Mouse (Mus musculus): ENCODE results near the gene Rsbn1l.
A peak's percentile ranks its signal among the peaks of the same experiment; 100 is the strongest.
"Not testable (repeated sequence)": the region's sequence is repeated elsewhere in the genome, so short reads cannot be mapped to it uniquely, and the experiment has no call there.

Rsbn1l gene

DNA sequence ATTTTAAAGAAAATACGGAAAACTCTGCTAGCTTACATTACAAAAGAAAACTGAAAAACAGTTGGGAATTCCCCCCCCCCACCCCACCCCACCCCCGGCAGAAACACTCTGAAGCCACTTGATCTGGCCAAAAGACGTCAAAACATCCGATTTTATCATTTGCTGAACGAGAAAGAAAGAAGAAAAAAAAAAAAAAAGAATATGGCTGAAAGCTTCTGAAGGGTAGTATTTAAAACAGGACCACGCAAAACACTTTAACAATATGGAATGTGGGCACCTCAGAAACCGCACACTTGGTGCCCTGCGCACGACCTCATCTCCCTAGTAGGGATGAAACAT is 5.7 kb downstream of the Rsbn1l start:
- no peak for DNase-seq (ENCODE audit: low spot score in 2 of 2)

DNA sequence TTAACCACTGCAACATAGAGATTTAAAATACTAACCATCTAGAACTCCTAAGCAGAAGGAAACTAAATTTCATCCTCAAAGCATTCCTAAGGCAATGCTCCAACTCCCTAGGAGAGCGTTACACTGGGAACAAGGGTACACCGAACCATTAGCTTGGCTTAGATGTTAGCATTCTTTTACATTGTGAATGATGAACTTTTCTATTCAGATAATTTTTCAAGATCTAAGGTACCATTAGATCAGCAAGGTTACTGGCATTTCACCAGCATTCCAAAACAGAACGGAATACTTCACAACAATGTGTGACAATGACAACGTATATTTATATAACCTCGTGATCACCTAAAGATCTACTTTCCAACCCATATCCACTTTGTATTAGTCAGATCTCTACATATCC is 6.1 kb downstream of the Rsbn1l start:
- DNase-seq (ENCODE audit: low spot score in 2 of 2): no peak

DNA sequence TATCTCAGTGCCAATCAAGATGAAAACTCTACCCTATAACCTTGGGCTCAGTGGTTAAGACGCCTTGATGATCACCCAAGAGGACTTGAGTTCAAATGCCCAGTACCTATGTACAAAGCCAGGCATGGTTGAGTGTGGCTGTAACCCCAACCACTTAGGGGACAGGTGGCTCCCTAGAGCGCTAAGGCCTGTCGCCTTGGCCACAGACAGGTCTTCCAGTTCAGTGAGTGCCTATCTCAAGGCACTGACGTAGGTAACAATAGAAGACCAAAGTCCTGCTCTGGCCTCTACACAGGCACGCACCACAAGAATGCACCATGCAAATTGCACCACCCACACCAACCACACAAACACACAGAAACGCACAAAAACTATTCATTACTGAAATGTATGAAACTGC is 9.3 kb downstream of the Rsbn1l start:
- DNase-seq (ENCODE audit: low spot score in 2 of 2): no peak

DNA sequence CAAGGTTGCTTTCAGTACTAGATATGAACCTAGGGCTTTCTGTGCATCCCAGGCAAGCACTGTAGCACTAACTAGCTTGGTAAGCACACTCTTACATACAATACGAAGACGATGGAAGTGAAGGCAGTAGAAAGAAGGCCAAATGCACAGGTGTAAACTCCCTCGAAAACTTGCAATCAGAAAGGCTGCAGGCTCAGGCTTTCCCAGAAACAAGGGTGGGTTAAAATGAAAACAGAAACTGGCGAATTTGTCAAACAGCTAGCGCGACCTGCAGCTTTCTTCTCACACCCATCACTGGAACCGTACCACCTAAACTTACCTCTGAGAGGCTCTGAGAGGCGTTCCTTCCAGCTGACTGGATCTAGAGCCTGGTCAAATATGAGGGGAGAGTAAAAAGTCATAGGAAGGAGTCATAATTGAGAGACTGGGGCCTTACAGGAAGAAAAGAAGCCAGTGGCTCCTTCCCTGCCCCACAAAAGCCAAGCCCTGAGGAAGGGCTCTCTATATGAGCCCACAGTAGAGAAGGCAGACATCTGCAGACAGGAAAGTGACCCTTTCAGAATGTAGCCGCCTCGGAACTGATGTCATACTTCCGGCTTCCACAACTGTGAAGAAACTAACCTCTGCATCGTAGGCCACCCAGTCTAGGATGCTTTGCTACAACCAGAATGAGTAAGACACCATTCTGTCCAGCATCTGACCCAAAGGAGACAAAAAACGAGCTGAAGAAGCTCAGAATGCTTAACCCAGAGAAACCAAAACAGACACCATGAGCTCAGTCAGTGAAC is 11.0 kb downstream of the Rsbn1l start:
- no peak for DNase-seq (ENCODE audit: low spot score in 2 of 2)

DNA sequence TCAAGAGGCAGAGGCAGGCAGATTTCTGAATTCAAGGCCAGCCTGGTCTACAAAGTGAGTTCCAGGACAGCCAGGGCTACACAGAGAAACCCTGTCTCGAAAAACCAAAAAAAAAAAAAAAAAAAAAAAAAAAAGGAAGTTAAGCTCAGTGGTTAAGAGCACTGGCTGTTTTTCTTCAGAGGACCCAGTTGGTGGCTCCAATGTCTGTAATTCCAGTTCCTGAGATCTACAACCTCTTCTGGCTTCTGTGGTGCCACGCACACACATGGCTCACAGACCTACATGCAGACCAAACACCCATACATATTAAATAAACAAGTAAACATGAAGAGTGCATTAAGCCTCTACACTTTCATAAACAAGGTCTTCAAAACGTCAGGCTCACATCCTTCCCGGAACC is 12.4 kb downstream of the Rsbn1l start:
- not testable (repeated sequence) for DNase-seq (ENCODE audit: low spot score in 2 of 2)

DNA sequence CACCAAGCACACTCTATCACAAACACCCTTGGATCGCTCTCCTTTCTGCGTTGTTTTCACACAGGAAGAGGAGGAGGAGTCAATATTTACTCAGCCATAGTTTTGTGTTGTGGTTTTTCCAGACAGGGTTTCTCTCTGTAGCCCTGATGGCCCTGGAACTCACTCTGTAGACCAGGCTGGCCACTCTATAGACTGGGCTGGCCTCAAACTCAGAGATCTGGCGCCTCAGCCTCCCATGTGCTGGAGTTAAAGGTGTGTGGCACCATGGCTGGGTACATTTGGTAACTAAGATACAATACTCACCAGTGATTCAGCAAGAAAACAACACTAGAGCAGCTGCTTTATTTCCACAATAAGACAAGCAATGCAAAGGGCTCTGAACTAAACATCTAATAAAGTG is 13.7 kb downstream of the Rsbn1l start:
- no peak for DNase-seq (ENCODE audit: low spot score in 2 of 2)

DNA sequence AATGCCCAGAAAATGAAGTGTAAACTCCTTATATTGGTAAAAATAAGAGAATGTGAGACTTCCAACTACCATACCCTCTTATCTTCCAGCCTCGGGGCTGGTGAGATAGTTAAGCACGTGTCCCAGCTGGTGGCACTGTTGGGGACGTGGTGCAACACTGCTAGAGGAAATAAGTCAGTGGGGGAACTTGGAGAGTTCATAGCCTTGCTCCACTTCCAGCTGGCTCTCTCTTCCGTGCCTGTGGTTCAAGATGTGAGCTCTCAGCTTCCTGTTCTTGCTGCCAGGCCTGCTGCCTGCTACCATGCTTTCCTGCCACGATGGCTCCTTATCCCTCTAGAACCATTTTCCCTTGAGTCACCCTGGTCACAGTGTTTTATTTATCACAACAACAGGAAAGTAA is 15.0 kb downstream of the Rsbn1l start:
- DNase-seq (ENCODE audit: low spot score in 2 of 2): no peak

DNA sequence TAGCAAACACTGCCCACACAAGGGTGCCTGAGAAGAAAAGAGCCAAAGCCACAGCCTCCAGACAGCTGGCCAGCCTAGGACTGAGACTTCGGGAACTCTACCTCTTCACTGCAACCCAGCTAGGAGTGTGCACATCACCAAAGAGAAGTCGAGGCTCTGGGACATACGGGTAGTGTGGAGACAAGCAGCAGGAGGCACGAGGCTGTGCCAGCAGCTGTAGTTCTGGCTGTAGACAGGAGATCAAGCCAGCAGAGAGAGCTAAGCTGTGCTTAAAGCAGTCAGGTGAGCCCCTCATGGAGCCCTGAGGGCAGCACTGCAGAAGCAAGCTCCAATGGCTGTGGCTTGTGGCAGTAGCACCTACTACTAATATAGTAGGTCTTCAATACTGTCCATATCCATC is 15.5 kb downstream of the Rsbn1l start:
- no peak for DNase-seq (ENCODE audit: low spot score in 2 of 2)

DNA sequence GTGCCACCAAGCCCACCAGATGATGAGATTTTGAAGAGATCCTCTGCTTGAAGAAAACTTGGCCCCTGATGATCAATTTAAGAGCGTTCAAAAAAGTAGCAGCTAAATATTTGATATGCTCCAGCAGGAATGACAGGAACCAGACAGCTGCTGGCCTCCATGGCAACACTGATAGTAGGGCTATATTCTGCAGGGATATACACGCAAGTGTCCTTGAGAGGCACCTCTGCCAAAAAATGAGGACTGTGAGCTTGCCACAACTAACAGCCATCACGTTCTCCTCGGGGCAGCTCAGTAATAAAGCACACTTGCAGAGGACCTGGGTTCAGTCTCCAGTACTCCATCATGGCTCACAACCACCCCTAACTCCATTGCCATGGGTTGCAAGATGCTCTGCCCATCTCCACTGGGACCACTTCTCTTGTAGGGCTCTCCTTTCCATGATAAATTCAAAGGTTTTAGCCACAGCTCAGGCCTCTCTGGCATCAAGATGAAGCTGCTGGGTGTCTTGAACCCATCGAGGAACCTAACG is 16.1 kb downstream of the Rsbn1l start:
- DNase-seq (ENCODE audit: low spot score in 2 of 2): no peak

DNA sequence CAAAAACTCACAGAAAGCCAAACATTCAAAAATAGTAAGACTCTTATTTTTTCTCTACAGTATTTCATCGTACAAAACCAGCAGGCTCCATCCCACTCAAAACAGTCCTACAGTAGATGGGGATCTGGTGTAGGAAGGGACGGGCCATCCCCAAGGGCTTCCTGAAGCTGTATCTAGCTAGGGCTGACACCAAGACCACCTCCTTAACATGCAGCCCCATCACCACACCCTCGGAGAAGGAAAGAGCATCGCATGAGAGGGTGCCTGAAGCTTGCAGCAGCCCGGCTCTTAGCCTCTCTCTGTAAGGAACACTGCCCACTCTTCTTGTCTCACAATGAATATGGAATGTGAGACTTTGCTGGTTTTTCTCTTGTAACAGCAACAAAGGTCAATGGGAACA is 17.7 kb downstream of the Rsbn1l start:
- no peak for DNase-seq (ENCODE audit: low spot score in 2 of 2)

DNA sequence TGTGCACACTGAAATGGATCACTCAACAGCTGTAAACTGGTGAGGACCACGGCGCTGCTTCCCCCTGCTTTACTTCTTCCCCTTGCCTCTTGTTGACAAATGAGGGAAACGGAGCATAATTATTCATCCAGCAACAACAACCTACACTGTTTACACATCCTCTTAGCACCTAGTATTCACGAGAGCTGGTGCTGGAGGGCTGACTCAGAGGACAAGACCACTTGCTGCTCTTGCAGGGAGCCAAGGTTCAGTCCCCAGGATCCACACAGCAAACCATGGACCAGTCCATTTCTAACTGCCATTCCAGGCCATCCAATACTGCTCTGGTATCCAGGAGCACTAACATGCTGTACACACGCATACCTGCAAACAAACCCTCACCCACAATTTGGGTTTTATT is 20.3 kb downstream of the Rsbn1l start:
- DNase-seq (ENCODE audit: low spot score in 2 of 2): no peak

DNA sequence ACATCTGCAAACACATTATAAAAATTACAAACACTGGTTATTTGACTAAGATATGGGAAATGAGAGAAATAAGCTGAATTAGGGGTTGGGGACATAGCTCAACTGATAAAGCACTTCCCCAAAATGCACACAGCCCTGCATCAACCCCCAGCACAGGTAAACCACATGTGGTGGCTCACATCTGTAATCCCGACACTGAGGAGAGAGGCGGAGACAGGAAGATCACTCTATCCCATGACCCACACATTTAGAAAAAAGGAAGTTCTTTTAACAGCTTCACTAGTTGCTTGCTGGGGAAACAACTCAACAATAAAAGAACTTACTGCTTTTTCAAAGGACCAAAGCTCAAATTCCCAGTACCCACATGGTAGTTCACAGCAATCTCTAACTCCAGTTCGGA is 23.6 kb downstream of the Rsbn1l start:
- no peak for DNase-seq (ENCODE audit: low spot score in 2 of 2)

DNA sequence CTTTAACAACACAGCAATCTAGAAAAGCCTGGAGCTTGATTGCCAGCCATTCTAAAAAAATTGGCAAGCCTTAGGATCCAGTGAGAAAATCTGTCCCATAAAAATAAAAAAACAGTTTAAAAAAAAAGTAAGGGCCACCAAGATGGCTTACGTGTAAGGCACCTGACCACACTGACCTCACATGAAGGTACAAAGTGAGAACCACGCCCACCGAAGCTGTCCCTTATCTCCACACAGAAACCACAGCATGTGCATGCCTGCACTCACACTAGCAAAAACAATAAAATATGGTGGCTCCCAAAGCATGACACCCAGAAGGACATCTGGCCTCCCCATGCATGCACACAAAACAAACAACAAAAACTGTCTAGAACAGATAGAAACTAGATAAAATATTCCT is 24.9 kb downstream of the Rsbn1l start:
- no peak for DNase-seq (ENCODE audit: low spot score in 2 of 2)

DNA sequence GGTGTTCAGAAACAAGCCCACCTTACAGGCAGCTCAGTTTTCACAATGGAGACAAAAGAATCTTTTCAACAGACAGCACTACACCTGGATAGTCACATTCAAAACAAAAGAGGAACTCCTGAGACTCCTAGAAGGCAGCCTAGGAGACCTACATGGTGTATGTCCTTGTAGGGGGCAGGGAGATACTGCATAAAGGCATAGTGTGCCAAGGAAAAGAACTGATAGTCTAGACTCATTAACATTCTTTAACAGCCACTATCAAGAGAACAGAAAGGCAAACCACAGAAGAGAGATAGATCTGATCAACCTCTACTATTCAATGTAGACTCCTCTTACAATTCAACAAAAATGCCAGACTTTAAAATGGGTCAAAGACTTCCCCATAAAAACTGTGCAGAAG is 25.8 kb downstream of the Rsbn1l start:
- DNase-seq (ENCODE audit: low spot score in 2 of 2): no peak

DNA sequence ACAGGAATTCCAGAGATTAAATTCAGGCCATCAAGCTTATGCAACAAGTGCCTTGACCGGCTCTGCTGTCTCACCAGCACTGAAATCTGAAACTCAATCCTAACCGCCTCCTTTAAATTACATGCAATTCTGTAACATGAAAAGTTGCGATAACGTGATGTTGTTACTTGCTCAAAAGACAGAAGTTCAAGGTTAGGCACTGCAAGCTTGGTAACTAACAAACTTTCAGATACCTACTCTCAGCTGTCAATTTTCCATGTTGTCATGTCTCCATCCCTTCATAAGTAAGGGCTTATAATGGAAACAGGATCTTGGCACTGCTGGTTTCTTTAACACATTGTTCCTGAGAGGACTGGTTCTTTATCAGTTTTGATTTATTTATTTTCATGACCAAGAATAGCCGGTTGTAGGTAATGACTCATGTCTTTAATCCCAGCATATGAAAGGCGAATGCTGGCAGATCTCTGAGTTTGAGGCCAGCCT is 26.5 kb downstream of the Rsbn1l start:
- DNase-seq (ENCODE audit: low spot score in 2 of 2): no peak

DNA sequence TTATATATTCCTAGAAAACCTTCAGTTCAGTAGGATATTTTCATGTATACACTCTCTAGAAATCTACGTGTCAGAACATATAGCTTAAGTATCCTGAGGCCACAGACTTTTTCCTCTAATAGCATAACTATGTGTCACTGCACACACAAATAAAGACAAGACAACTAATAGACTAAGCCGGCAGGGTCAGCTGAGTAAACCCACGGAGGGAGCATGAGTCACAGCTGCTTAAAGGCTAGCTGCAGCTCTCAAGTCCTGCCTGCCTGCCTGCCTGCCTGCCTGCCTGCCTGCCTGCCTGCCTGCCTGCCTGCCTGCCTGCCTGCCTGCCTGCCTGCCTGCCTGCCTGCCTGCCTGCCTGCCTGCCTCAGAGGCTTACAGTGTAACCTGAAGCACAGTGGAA is 30.7 kb downstream of the Rsbn1l start:
- no peak for DNase-seq (ENCODE audit: low spot score in 2 of 2)

DNA sequence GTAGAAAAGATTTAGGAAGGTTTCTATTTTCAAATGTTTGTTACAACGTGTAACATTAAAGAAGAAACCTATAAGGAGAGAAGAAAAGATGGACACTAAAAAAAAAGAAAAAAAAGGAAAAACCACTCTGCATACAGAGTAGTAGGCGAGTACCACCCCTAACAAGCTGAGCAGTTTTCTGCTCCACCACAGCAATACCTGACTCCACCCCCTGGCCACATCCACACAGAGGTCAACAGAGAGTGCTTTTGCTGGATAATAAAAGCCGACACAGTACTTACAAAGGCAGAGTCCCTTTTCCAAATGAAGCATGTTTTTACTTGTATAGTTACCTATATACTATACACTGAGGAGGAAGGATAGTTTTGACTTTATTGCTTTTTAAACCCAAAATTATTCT is 31.6 kb downstream of the Rsbn1l start:
- no peak for DNase-seq (ENCODE audit: low spot score in 2 of 2)

DNA sequence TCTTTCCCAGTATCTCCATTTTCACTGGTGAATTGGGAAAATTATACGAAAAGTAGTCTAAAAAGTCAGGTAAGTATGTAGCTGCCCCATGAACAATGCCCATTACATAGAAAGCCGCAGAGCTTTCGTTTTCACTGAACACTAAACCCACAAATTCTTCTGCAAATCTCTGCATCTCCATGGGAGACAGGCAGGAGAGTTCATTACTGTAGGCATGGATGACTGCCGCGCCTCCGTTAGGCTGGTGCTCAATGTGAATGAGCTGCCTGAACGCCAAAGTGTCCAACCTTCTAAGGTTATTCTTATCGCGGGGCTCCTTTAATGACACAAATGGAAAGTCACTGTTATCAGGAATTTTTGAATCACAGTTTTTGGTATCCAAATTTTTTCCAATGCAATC is 36.6 kb downstream of the Rsbn1l start:
- DNase-seq (ENCODE audit: low spot score in 2 of 2): no peak

DNA sequence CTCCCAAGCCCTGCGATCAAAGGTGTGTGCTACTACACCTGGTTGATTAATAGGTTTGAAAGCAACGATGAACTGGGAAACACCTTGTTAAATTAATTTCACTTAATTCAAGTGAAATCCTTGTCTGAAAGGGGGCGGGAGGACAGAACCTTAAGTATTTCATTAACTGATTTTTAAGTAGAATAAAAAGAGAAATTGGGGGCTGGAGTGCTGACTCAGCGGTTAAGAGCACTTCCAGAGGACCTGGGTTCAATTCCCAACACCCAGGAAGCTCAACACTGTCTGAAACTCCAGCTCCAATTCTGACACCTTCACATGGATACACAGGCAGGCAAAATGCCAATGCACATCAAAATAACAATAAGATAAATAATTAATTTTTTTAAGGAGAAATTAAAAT is 37.2 kb downstream of the Rsbn1l start:
- DNase-seq (ENCODE audit: low spot score in 2 of 2): no peak

DNA sequence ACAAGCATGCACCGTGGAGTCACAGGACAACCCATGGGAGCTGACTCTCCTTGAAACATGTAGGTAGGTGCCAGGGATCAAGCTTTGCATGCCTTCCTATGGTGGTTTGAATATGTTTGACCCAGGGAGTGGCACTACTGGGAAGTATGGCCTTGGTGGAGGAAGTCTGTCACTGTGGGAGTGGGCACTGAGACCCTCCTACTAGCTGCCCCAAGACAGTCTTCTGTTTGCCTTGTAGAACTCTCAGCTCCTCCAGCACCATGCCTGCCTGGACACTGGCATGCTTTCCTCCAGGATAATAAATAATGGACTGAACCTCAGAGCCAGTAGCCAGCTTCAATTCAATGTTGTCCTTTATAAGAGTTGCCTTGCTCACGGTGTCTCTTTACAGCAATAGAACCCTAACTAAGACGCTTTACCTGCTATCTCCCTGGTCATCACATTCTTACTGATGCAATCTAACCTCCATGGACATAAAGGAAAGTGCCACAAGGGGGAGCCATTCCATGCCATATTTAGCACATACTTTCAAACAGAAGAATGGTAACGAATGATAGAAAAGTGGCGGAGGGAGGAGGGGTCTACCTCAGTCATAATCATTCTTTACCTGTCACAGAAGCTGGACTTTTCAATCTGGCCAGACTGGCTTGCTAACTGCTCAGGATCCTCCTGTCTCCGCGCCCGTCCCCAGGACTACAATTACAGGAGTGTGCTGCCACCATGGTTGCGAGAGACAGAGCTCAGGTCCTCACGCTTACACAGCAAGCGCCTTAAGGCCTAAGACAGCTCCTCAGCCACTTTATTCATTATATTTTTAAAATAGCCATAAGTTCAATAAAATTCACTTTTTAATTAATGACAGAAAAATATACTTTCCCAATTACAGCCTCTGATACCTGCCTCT is 42.6 kb downstream of the Rsbn1l start:
- DNase-seq (ENCODE audit: low spot score in 2 of 2): peak; percentile 26 to 82

DNA sequence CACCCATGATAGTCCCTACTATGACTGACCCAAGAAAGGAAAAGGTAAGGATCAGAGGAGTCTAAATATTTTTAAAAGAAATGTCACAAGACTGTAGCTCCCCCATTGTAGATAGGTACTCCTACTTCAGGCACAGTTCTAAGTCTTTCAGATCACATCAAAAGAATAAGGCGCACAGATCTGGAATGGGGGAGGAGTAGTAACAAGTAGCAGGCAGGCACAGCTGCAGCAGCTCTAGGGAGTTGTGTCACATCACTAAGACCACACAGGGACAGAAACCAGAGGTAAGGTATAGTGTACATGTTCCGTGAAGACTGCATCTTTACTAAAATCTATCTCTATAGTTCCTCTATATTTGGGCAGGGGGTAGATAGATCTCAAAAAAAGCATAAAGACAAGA is 44.5 kb downstream of the Rsbn1l start:
- no peak for DNase-seq (ENCODE audit: low spot score in 2 of 2)

DNA sequence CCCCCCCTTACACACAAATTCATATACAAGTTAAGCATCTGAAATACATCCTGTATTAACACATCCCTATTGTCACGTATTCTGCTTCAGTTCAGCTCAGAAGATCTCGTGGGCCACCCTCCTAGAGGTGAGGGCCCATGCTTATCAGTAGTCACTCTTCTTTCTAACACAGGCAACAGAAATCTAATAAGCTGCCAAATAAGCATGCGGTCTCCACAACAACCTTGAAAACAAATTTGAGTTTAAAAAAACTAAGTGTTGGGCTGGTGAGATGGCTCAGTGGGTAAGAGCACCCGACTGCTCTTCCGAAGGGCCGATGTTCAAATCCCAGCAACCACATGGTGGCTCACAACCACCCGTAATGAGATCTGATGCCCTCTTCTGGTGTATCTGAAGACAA is 50.0 kb downstream of the Rsbn1l start:
- DNase-seq (ENCODE audit: low spot score in 2 of 2): no peak

DNA sequence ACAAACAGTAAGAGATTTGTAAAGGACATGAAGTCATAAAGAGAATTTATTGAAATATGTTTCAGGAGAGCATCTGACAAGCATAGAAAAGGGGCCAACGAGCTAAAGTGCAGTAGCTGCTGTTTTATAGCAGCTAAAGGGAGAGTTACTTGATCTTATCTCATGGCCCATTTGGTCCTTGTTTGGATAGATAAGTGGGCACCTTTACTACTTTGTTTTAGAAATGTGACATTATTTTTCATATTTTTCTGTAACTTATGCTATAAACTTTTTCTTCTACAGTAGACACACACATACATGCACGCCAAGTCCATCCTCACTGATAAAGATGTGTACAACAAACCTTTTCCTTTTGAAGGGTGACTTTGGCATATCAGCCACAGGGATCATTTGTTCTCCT is 50.8 kb downstream of the Rsbn1l start:
- DNase-seq (ENCODE audit: low spot score in 2 of 2): no peak

Data from left cerebral cortex, adult 9 months (tissue).